Mouse (Mus musculus) urinary bladder, postnatal 10 days (tissue): ENCODE results near the gene Gstm4.

Experiments used
- DNase-seq: peaks from one replicate; pipeline ENCODE4 v3.0.0; 2022; ENCODE audit warnings: low spot score

Gstm4 gene

DNA sequence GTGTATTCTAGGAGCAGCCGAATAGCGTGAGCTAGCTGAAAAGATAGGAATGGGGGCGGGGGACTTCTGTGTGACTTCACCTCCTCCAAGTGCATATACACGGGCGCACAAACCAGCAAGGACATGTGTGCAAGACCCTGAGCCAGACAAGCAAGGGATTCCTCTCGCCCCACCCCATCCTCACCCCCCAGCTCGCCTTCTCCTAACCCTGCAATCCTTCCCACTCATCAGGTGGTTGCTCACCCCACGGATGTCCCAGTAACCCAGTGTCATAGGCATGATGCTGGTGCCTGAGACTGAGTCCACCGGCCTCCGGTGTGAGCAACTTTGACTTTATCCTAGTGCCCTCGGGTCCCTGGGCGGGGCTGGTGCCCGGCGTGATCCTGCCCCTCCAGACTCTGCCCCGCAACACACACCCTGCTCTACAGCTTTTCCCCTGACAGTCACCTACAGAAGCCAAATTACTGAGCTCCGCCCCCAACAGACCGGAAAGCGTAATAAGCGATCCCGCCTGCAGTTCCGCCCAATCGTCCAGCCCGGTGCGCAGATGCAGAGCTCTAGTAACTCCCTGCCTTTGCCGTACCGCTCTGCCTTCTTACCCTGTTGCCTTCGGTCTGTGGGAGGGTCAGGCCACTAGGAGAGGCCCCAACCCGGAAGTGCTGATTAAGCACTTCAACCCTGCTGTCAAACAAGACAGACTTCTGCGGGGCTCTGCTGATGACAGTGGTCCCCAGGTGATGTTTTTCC is at the start of gene Gstm4:
TSS of gene Gstm4 (minus strand) at position 501 of the 747 bp plus-strand sequence.
- peak; percentile 49 for DNase-seq

- no peak for DNase-seq
These were observed 49.5 kb upstream of the Gstm4 start for GRCm38 (mm10) chr3:108094146-108094545.

- no peak for DNase-seq
These were observed 48.6 kb upstream of the Gstm4 start for GRCm38 (mm10) chr3:108093306-108093705.

- no peak for DNase-seq
These were observed 47.9 kb upstream of the Gstm4 start, which contains the start of gene Gnat2 for GRCm38 (mm10) chr3:108092536-108093115. Gene Gnat2 (plus strand): TSS chr3:108092789.

GRCm38 (mm10) chr3:108092030-108092429 is 47.3 kb upstream of the Gstm4 start:
- no peak for DNase-seq

DNA sequence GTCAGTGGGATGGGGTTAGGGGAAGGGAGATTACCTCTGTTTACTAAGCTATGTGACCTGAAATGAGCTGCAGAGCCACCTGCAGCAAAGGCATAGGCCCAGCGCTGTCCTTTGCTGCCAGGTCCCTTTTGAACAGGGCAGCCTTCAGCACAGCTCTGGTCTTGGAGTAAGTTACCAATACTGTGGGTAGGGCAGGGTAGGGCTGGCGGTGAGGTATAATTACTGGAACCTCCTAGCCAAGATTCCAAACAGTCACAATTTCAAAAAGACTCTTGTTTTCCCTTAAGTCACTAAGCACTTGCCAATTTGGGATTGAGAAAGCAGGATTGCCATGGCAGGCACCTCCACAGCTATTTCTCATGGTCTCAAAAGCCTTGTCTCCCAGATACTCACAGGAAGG is 45.9 kb upstream of the Gstm4 start:
- no peak for DNase-seq

GRCm38 (mm10) chr3:108089916-108090315 is 45.2 kb upstream of the Gstm4 start:
- DNase-seq, result no peak

- DNase-seq, result no peak
These were observed 44.2 kb upstream of the Gstm4 start for GRCm38 (mm10) chr3:108088842-108089380.

- no peak for DNase-seq
These were observed 42.6 kb upstream of the Gstm4 start for GRCm38 (mm10) chr3:108087329-108087728.

GRCm38 (mm10) chr3:108086470-108086979 is 41.8 kb upstream of the Gstm4 start, which contains the start of gene Ampd2:
Gene Ampd2 (minus strand): TSS chr3:108086651.
- no peak for DNase-seq

GRCm38 (mm10) chr3:108085721-108086469 is 41.2 kb upstream of the Gstm4 start:
- no peak for DNase-seq

DNA sequence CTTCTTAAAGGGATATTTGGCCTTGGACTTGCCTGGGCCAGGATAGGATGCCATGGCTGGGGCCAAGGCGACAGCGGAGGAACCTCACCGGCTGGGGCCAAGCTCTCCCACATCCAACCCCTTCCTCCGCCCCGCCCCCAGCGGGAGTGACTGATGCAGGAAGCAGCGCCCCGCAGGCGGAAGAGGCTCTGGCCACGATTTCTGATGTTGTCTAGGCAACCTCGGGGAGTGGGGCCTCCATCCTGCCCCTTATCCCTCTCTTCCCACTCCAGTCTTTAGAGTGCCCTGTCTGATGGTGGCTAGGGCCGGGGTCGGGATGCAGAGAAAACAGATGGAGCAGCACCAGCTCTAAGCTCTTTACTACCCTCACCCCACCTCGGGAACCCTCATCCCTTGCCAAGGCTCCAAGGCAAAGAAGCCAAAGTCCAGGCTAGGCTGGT is 40.6 kb upstream of the Gstm4 start:
- DNase-seq, result peak; percentile 73

GRCm38 (mm10) chr3:108084767-108085270 is 40.1 kb upstream of the Gstm4 start:
- no peak for DNase-seq

DNA sequence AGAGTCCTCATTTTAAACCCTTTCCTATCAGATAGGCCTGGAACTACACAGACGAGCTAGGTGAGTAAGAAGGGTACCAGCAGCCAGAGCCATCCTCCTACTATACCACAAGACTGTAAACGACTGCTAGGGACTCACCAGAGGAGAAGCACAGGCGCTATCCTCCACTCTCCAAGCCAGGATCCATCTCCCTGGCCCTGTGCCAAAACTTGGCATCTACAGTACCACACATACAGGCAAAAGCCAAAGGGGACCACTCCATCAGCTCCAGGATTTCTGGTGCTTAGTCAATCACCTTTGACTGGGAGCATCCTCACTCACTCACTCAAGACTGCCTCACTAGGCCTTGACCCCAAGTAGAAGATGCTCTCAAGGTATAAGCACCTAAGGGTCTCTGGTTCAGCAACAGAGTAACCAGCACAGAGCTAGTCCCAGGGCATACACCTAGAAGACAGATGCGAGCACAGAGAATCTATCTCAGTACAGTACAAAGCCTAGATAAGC is 39.3 kb upstream of the Gstm4 start:
- DNase-seq, result no peak

- DNase-seq, result no peak
These were observed 38.5 kb upstream of the Gstm4 start for GRCm38 (mm10) chr3:108083161-108083560.

- DNase-seq, result no peak
These were observed 37.7 kb upstream of the Gstm4 start for GRCm38 (mm10) chr3:108082251-108082875.

DNA sequence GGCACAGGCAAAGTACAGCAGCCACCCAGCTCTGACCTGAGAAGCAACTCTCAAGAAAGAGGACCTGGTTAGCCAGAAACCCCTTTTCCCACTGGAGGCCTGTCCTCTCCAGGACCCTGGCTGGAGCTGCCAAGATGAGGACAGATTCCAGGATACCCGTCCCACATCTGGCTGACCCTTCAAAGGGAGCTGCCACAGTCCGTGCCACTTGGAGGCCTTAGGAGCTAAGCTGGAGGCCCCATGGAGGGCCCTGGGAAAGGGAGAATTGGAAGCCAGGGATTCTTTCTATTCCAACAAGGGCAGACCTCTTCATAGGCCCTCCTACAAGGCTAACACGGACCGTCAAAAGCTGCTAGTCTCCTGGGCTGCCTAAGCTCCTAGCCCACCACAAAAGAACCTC is 37.0 kb upstream of the Gstm4 start:
- no peak for DNase-seq

- no peak for DNase-seq
These were observed 32.1 kb upstream of the Gstm4 start for GRCm38 (mm10) chr3:108076836-108077235.

DNA sequence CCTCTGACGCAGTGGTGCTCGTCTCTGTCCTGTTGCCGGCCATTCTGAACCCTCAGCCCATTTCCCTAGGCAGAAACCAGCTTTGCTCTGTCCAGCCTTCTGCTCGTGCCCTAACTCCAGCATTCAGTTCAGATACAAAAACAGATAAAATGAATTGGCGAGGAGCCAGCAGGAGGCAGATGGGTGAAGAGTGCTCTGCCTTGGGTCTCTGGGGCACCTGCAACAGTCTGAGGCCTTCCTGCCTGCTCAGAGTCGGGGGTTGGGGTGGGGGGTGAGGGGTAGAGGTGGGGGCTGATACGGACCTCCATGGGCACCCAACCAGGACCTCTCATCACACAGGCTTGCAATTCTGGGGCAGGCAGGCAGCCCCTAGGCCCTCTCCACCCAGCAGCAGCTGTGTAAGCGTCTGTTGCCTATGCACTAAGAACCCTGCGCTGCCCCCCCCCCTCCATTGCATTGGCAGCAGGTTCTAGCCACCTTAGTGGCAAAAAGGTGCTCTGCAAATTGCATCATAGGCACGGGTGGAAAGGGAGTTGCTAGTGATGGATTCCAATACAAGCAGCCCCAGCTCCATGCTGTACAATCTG is 28.4 kb upstream of the Gstm4 start:
- no peak for DNase-seq

- no peak for DNase-seq
These were observed 25.9 kb upstream of the Gstm4 start for GRCm38 (mm10) chr3:108070295-108071293.
